ENCODE assay signal across 9 mouse cellular contexts in genomic region chr1:75480036-75480435, GRCm38 (mm10). TPM values are rescaled to one million over a fixed set of nuclear protein-coding genes. Genes with fewer than 3 reads are reported as not detected.
A peak's percentile ranks its signal among the peaks of the same experiment; 100 is the strongest.
DNase-seq lines count a peak whose midpoint lies in the region; ATAC-seq and TF ChIP-seq lines count a peak whose summit lies in the region.
"Had no signal": no experiment of that assay in that cellular context is flagged by ENCODE, and none has a peak within 500 bp of the region (broad histone marks: within the 10 kb centered on the region; RNA-seq: fewer than 3 reads in every experiment).

No protein-coding gene starts in this region.

- H3K27me3 ChIP-seq in heart, postnatal 0 days (ENCODE audit: control insufficient read depth, insufficient read depth, low read length), result peaks cover 57% of the 10 kb centered on the region
- peaks cover 49% of the 10 kb centered on the region for H3K27me3 ChIP-seq in embryonic facial prominence, embryonic 12.5 days
- peaks cover 14% of the 10 kb centered on the region for H3K27me3 ChIP-seq in hindbrain, embryonic 14.5 days (ENCODE audit: control insufficient read depth, insufficient read depth, low read length)
- peaks cover 15% of the 10 kb centered on the region for H3K27me3 ChIP-seq in midbrain, embryonic 15.5 days (replicated peaks)

- peak overlapping the region; percentile 93 for H3K4me2 ChIP-seq in heart, postnatal 0 days (ENCODE audit: low read depth, low read length)
- H3K4me2 ChIP-seq in embryonic facial prominence, embryonic 12.5 days (replicated peaks), result peak overlapping the region; percentile 87
- H3K4me2 ChIP-seq in hindbrain, embryonic 14.5 days (replicated peaks), result peak overlapping the region; percentile 61
- H3K4me2 ChIP-seq in midbrain, embryonic 15.5 days, result peak overlapping the region; percentile 87

- H3K9ac ChIP-seq in heart, postnatal 0 days (replicated peaks; ENCODE audit: low read depth, low read length), result no peak overlapping the region
- no peak overlapping the region for H3K9ac ChIP-seq in embryonic facial prominence, embryonic 12.5 days
- H3K9ac ChIP-seq in hindbrain, embryonic 14.5 days, result peak overlapping the region; percentile 90
- peak overlapping the region; percentile 63 for H3K9ac ChIP-seq in midbrain, embryonic 15.5 days
- H3K9ac ChIP-seq: liver, embryonic 14.5 days had no signal

- WGBS in heart, postnatal 0 days, result 24% methylated on average over 13 of the region's 13 CpGs
- 16% methylated on average over 13 of the region's 13 CpGs for WGBS in embryonic facial prominence, embryonic 12.5 days
- WGBS in hindbrain, embryonic 14.5 days, result 12% methylated on average over 13 of the region's 13 CpGs
- WGBS in midbrain, embryonic 15.5 days, result 12% methylated on average over 13 of the region's 13 CpGs

- H3K27ac ChIP-seq in heart, postnatal 0 days (ENCODE audit: low read depth), result no peak overlapping the region
- H3K27ac ChIP-seq in embryonic facial prominence, embryonic 12.5 days, result no peak overlapping the region
- H3K27ac ChIP-seq in hindbrain, embryonic 14.5 days, result peak overlapping the region; percentile 87
- peak overlapping the region; percentile 84 for H3K27ac ChIP-seq in midbrain, embryonic 15.5 days
- H3K27ac ChIP-seq: liver, embryonic 14.5 days had no signal

- peaks cover 10% of the 10 kb centered on the region for H3K36me3 ChIP-seq in heart, postnatal 0 days (replicated peaks; ENCODE audit: control insufficient read depth, insufficient read depth, low read length)
- H3K36me3 ChIP-seq in embryonic facial prominence, embryonic 12.5 days, result peaks cover 16% of the 10 kb centered on the region
- H3K36me3 ChIP-seq in hindbrain, embryonic 14.5 days (replicated peaks; ENCODE audit: control insufficient read depth, insufficient read depth), result peaks cover 47% of the 10 kb centered on the region
- peaks cover 26% of the 10 kb centered on the region for H3K36me3 ChIP-seq in midbrain, embryonic 15.5 days (replicated peaks)

- ATAC-seq in heart, postnatal 0 days (ENCODE audit: insufficient read depth, low read depth), result no peak
- ATAC-seq in embryonic facial prominence, embryonic 12.5 days (ENCODE audit: insufficient number of reproducible peaks, insufficient read depth, low FRiP score, low TSS enrichment), result no peak
- no peak for ATAC-seq in hindbrain, embryonic 14.5 days (ENCODE audit: low FRiP score)
- no peak; the same call in 1 of the 2 replicates for ATAC-seq in midbrain, embryonic 15.5 days (replicated peaks)

- DNase-seq in heart, postnatal 0 days (ENCODE audit: low spot score), result no peak
- DNase-seq in heart, postnatal 4 days, result no peak
- no peak for DNase-seq in hindbrain, embryonic 14.5 days (ENCODE audit: low spot score)
- no peak for DNase-seq in gastrocnemius, postnatal 25 days
- DNase-seq in frontal cortex, postnatal 10 days (ENCODE audit: low spot score in 2 of 2), result no peak
- no peak for DNase-seq in yolk sac, embryonic 10.5 days (ENCODE audit: low spot score)

- H3K4me1 ChIP-seq in heart, postnatal 0 days (ENCODE audit: control insufficient read depth, insufficient read depth), result peaks cover 7% of the 10 kb centered on the region; the same call in 1 of the 2 replicates
- peaks cover 23% of the 10 kb centered on the region for H3K4me1 ChIP-seq in embryonic facial prominence, embryonic 12.5 days
- H3K4me1 ChIP-seq in hindbrain, embryonic 14.5 days (replicated peaks; ENCODE audit: control insufficient read depth, insufficient read depth, low read length), result peaks cover 38% of the 10 kb centered on the region
- peaks cover 51% of the 10 kb centered on the region for H3K4me1 ChIP-seq in midbrain, embryonic 15.5 days

- no peak for TF ChIP-seq EP300 in heart, postnatal 0 days (IDR thresholded peaks at IDR 0.05; ENCODE audit: low read depth)

- H3K9me3 ChIP-seq in heart, postnatal 0 days (replicated peaks; ENCODE audit: control insufficient read depth, low read length), result no peaks in the 10 kb centered on the region
- no peaks in the 10 kb centered on the region for H3K9me3 ChIP-seq in embryonic facial prominence, embryonic 12.5 days
- H3K9me3 ChIP-seq in hindbrain, embryonic 14.5 days (ENCODE audit: control insufficient read depth, low read length), result no peaks in the 10 kb centered on the region
- no peaks in the 10 kb centered on the region for H3K9me3 ChIP-seq in midbrain, embryonic 15.5 days

- peak overlapping the region; percentile 76 for H3K4me3 ChIP-seq in heart, postnatal 0 days (ENCODE audit: low read depth, low read length)
- peak overlapping the region; percentile 73 for H3K4me3 ChIP-seq in embryonic facial prominence, embryonic 12.5 days
- H3K4me3 ChIP-seq in hindbrain, embryonic 14.5 days (replicated peaks; ENCODE audit: low read length), result peak overlapping the region; percentile 87
- peak overlapping the region; percentile 71 for H3K4me3 ChIP-seq in midbrain, embryonic 15.5 days

- no peak for TF ChIP-seq CTCF in heart, postnatal 0 days (IDR thresholded peaks at IDR 0.05; ENCODE audit: low read depth)

RNA-seq across cellular contexts. Expression of gene Tmem198, which starts 0.7 kb away (rescaled TPM):
- not detected in 2 replicates for total RNA-seq in heart, postnatal 0 days (2014; rRNA removed; ENCODE audit: low replicate concordance)
- polyA plus RNA-seq in heart, postnatal 0 days (2015; fragmentation: Nextera tagmentation; extraction: Ambion mirVana), result 0.61 and 0.81 TPM in 2 replicates
- total RNA-seq in heart, postnatal 4 days (2021), result 1 to 10 TPM in 1 of 2 experiments, under 1 TPM in 1; 0.55 to 1.1 TPM
- polyA plus RNA-seq in embryonic facial prominence, embryonic 12.5 days (2016; fragmentation: Nextera tagmentation; extraction: Ambion mirVana), result 2.5 and 3.1 TPM in 2 replicates
- polyA plus RNA-seq in hindbrain, embryonic 14.5 days (2014; fragmentation: Nextera tagmentation; extraction: Ambion mirVana), result 37.5 and 40.3 TPM in 2 replicates
- polyA plus RNA-seq in midbrain, embryonic 15.5 days (2015; fragmentation: Nextera tagmentation; extraction: Ambion mirVana), result 59.2 and 60.0 TPM in 2 replicates
- total RNA-seq in gastrocnemius, postnatal 25 days (2021), result under 1 TPM; 0.36 to 0.43 TPM

RNA-seq across cellular contexts. Expression of gene Chpf, which starts 0.9 kb away (rescaled TPM):
- 47.7 and 53.3 TPM in 2 replicates for total RNA-seq in heart, postnatal 0 days (2014; rRNA removed; ENCODE audit: low replicate concordance)
- polyA plus RNA-seq in heart, postnatal 0 days (2015; fragmentation: Nextera tagmentation; extraction: Ambion mirVana), result 19.1 and 19.3 TPM in 2 replicates
- 10 to 100 TPM; 38.0 to 38.7 TPM for total RNA-seq in heart, postnatal 4 days (2021)
- 32.5 and 33.5 TPM in 2 replicates for polyA plus RNA-seq in embryonic facial prominence, embryonic 12.5 days (2016; fragmentation: Nextera tagmentation; extraction: Ambion mirVana)
- polyA plus RNA-seq in hindbrain, embryonic 14.5 days (2014; fragmentation: Nextera tagmentation; extraction: Ambion mirVana), result 49.2 and 55.0 TPM in 2 replicates
- polyA plus RNA-seq in midbrain, embryonic 15.5 days (2015; fragmentation: Nextera tagmentation; extraction: Ambion mirVana), result 42.3 and 45.8 TPM in 2 replicates
- total RNA-seq in gastrocnemius, postnatal 25 days (2021), result 1 to 10 TPM; 5.5 to 7.9 TPM

RNA-seq across cellular contexts. Expression of gene Obsl1, which starts 26.2 kb away (rescaled TPM):
- 293 and 367 TPM in 2 replicates for total RNA-seq in heart, postnatal 0 days (2014; rRNA removed; ENCODE audit: low replicate concordance)
- polyA plus RNA-seq in heart, postnatal 0 days (2015; fragmentation: Nextera tagmentation; extraction: Ambion mirVana), result 45.8 and 46.8 TPM in 2 replicates
- 100 to 1,000 TPM; 196 to 210 TPM for total RNA-seq in heart, postnatal 4 days (2021)
- 101 and 104 TPM in 2 replicates for polyA plus RNA-seq in embryonic facial prominence, embryonic 12.5 days (2016; fragmentation: Nextera tagmentation; extraction: Ambion mirVana)
- 22.6 and 25.9 TPM in 2 replicates for polyA plus RNA-seq in hindbrain, embryonic 14.5 days (2014; fragmentation: Nextera tagmentation; extraction: Ambion mirVana)
- 29.3 and 31.9 TPM in 2 replicates for polyA plus RNA-seq in midbrain, embryonic 15.5 days (2015; fragmentation: Nextera tagmentation; extraction: Ambion mirVana)
- total RNA-seq in gastrocnemius, postnatal 25 days (2021), result 10 to 100 TPM; 37.7 to 52.8 TPM

RNA-seq across cellular contexts. Expression of gene Inha, which starts 26.8 kb away (rescaled TPM):
- total RNA-seq in heart, postnatal 0 days (2014; rRNA removed; ENCODE audit: low replicate concordance), result 5.7 and 8.2 TPM in 2 replicates
- 6.4 and 7.3 TPM in 2 replicates for polyA plus RNA-seq in heart, postnatal 0 days (2015; fragmentation: Nextera tagmentation; extraction: Ambion mirVana)
- total RNA-seq in heart, postnatal 4 days (2021), result 10 to 100 TPM in 1 of 2 experiments, 1 to 10 TPM in 1; 10.0 to 10.3 TPM
- 11.7 and 11.8 TPM in 2 replicates for polyA plus RNA-seq in embryonic facial prominence, embryonic 12.5 days (2016; fragmentation: Nextera tagmentation; extraction: Ambion mirVana)
- 9.7 and 9.9 TPM in 2 replicates for polyA plus RNA-seq in hindbrain, embryonic 14.5 days (2014; fragmentation: Nextera tagmentation; extraction: Ambion mirVana)
- 24.3 and 24.5 TPM in 2 replicates for polyA plus RNA-seq in midbrain, embryonic 15.5 days (2015; fragmentation: Nextera tagmentation; extraction: Ambion mirVana)
- total RNA-seq in gastrocnemius, postnatal 25 days (2021), result 1 to 10 TPM; 3.8 to 4.1 TPM

RNA-seq across cellular contexts. Expression of gene Asic4, which starts 29.8 kb away (rescaled TPM):
- total RNA-seq in heart, postnatal 0 days (2014; rRNA removed; ENCODE audit: low replicate concordance), result not detected in 2 replicates
- polyA plus RNA-seq in heart, postnatal 0 days (2015; fragmentation: Nextera tagmentation; extraction: Ambion mirVana), result 0.04 and 0.07 TPM in 2 replicates
- total RNA-seq in heart, postnatal 4 days (2021), result not detected
- polyA plus RNA-seq in embryonic facial prominence, embryonic 12.5 days (2016; fragmentation: Nextera tagmentation; extraction: Ambion mirVana), result 0.64 and 0.76 TPM in 2 replicates
- polyA plus RNA-seq in hindbrain, embryonic 14.5 days (2014; fragmentation: Nextera tagmentation; extraction: Ambion mirVana), result 4.9 and 5.0 TPM in 2 replicates
- 64.4 and 73.2 TPM in 2 replicates for polyA plus RNA-seq in midbrain, embryonic 15.5 days (2015; fragmentation: Nextera tagmentation; extraction: Ambion mirVana)
- total RNA-seq in gastrocnemius, postnatal 25 days (2021), result not detected

Comparison
In these comparisons a context has a peak if more than half of its experiments do, and no peak if none do; other contexts are left out.
1. H3K27ac ChIP-seq: peak in hindbrain, embryonic 14.5 days (single experiment) and midbrain, embryonic 15.5 days (single experiment); none in heart, postnatal 0 days (single experiment) and embryonic facial prominence, embryonic 12.5 days (single experiment).
2. H3K9ac ChIP-seq: peak in hindbrain, embryonic 14.5 days (single experiment) and midbrain, embryonic 15.5 days (single experiment); none in heart, postnatal 0 days (single experiment) and embryonic facial prominence, embryonic 12.5 days (single experiment).
3. Peak in every context shown above with its lines, with median percentiles within 50 percentile points of each other: H3K4me2 ChIP-seq and H3K4me3 ChIP-seq.